Mouse (Mus musculus) cerebellum, postnatal 14 days (tissue): ENCODE results near the gene Cfap58.

ENCODE experiments used
- DNase-seq, 2 experiments: peaks; one replicate each; pipeline ENCODE4 v3.0.0; 2021; ENCODE audit warnings: mixed read lengths in 2 of 2

Cfap58 gene

DNA sequence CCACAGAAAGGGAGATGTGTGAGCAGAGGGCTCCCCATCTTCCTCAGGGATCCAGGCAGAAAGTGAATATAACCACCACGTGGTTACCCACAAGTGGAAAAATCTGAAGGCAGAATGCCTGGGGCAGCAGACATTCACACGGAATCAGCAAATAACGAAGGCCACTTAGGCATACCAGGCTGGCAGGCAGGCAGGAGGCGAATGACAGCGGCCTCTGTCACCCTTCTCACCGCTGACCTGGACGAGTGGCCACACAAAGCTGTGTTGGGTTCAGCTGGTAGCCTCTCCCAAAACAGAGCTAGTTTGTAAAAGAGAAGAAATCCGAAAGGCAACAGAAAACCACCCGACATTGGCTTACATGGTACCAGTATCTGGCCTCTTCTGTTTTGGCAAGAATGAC lies 19.5 kb upstream of the Cfap58 start:
- no peak for DNase-seq

DNA sequence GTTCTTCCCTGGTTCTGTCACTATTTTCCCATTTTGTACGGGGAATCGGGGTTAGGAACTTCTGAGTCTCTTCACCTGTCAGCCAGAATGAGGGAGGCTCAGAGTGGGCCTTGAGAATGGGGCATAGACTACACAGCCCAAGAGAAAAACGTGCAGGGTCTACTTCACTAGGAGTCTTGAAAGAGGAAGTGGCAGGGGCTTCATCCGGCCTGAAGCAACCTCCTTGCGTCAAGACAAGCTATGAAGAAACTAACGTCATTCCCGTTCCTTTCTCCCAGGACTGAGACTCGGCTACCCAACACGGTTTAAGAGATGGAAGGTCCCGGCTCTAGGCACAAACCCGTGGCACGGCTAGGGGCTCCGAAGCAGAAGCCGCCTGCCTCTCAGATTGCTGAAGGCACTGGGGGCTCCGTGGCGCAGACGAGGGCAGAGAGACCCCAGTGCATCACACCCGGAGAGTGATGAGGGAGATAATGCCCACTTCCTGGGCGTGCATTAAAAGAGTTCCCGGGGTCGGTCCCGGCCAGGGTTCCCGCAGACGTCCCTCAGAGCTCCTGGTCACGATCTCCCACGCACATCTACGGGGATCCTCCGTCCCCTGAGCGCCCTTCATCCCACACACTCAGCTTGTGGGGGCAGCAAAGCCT lies 18.9 kb upstream of the Cfap58 start:
- DNase-seq = peak in 1 of 2 experiments; percentile 17

GRCm38 (mm10) chr19:47919126-47919965 lies 18.1 kb upstream of the Cfap58 start, which contains the start of the genes Cfap43 and Itprip:
Cfap43 (minus strand) TSS chr19:47919287.
Itprip (minus strand) TSS chr19:47919299.
- DNase-seq = peak; percentile 55 to 59

DNA sequence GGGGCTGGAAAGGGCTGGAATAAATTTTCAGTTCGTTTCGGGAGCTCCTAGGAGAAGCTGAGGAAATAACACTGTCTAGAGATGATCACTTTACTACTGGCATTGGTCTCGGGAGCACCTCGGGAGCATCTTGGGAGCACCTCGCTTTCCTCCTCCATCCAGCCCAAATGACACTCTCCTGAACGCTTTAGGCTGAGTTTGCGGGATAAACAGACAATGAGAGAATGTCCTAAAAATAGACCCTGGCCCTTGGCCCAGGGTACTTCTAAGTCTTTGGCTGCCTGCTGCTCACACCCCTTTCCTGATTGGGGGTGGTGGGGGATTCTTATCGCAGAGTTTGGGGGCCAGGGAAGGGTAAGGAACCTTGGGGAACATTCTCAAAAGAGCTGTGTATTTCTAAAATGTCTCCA lies 17.5 kb upstream of the Cfap58 start:
- DNase-seq = no peak

DNA sequence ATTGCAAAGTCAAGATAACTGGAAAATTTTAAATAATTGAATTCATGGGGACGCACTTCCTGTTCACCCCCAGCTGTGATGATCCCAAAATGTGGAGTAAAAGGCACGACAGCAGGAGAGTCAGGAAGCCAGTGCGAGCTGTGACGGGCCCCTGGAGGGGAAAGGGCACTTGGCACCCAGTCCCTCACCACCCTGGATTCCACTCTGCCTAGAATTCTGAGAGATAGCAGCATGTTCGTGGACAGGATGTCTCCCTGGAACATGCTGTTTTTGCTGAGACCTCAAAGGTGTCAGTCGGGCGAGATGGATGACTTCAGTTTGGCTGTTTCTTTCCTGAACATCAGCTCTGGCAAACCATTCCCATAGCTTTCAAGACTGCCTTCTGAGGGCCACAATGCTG lies 11.7 kb upstream of the Cfap58 start:
- DNase-seq = no peak

GRCm38 (mm10) chr19:47927032-47927431 lies 10.4 kb upstream of the Cfap58 start:
- DNase-seq = no peak

GRCm38 (mm10) chr19:47929043-47929442 lies 8.4 kb upstream of the Cfap58 start:
- DNase-seq = no peak

DNA sequence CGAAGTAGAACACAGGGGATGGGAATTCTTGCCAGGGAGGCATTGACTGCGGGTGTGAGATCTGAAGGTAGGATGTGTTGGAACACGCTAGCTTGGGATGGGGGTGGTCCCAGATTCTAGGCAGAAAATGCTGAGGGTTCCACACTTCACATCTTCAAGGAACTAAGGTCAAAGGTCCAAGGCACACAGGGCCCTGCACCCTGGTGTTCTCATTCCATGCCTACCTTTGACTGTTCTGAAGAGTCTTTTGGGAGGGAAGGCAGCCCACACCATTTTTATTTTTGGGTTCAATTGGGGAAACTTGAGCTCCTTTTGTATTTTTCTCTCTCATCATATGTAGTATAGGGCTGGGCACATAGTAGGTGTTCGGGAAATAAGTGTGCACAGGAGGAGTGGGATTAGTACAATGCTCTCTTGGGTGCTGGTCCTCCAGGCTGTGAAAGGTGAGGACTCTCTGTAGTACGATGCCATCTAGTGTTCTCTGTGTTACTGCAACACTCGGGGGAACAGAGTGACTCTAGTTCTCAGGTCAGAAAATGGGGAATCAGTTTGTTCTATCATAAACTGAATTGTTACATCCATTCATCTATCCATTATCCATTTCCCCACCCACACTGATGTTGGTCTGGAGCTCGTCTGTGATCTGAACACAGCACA lies 5.4 kb upstream of the Cfap58 start:
- DNase-seq = peak; percentile 43 to 52

- no peak for DNase-seq
Measured at GRCm38 (mm10) chr19:47934146-47934545, 3.3 kb upstream of the Cfap58 start.

GRCm38 (mm10) chr19:47934636-47935238 lies 2.7 kb upstream of the Cfap58 start:
- DNase-seq = no peak

- DNase-seq = no peak
Measured at GRCm38 (mm10) chr19:47935530-47935929, 1.9 kb upstream of the Cfap58 start.

GRCm38 (mm10) chr19:47936490-47936889 lies 985 bp upstream of the Cfap58 start:
- no peak for DNase-seq

DNA sequence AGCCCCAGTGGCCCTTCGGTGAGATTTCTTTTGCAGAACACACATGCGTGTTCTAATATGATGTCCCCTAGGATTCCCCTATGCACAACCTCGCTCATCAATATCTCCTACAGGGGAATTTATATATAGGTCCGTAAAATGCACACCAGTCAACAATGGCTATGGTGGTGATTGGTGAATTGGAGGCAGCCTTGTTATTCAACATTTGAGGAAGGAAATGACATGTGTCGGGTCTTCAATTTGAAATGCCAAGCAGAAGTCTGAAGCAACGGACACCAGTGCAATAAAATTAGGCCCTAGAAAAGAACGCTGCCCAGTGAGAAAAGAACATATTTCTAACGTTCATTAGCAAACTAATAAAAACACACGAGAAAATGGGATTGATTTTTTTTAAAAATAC lies 537 bp upstream of the Cfap58 start:
- no peak for DNase-seq

DNA sequence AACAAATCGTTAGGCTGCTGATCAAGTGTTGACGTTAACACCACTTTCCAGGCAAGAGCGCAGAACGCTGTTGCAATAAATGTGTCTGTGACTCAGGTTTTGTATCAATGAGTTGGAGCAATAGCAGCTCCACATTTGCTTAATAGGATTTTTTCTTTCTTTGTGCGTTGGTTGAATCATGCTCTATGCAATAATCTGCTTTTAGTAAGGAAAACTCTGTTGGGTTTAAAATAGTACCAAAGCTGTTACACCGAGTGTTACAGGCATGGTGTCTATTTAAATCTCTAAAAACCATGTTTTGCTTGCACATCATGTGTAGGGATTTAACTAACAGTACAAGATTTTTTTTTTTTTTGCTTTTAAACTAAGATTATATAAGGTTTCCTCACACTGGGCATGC lies 1.9 kb downstream of the Cfap58 start:
- no peak for DNase-seq

DNA sequence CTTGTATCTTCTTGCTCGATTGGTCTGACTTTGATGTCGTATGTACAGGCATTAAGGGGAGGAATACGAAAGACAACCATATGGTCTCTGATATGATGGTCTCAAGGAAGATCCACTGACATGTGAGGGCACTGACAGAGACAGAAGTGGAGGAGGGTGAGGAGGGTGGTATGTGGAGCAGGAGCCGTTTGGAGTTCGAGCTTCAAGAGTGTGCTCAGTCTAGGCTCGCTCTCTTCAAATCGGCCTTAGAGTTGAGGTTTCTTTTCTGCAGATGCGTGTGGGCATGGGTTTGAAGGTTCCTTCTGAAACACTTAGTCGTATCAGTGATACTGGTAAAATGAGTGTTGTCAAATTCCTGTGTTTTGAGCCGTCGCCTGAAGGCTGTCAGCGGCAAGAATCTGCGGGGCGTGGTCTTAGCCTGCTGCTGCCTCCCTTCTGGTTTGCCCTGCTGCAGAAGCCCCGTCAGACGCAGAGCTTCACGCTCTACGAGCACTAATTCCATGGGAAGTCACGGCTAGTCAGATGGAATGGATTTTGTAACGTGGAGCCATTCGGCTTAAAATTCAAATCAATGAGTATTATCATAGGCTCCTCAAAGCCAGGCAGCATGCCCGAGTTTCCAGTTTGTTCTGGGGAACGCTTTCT lies 9.5 kb downstream of the Cfap58 start:
- DNase-seq = peak in 1 of 2 experiments; percentile 14

DNA sequence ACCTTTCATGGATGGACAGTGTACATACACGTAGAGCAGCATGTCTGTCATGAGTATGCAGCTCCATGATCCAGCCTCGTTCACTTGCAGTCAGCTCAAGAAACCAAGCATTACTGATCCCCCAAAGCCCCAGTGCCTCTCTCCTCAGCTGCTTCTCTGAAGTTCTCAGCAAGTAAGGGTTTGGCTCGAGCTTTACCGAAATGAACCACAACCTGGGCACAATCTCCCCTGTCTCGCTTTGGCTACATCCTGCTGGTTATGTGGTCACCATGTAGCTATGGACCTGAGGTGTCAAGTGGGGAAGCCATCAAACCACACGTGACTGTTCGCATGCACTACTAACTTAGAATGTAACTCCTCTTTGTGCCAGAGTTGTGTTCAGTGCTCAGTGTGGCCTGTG lies 13.5 kb downstream of the Cfap58 start:
- DNase-seq = no peak

DNA sequence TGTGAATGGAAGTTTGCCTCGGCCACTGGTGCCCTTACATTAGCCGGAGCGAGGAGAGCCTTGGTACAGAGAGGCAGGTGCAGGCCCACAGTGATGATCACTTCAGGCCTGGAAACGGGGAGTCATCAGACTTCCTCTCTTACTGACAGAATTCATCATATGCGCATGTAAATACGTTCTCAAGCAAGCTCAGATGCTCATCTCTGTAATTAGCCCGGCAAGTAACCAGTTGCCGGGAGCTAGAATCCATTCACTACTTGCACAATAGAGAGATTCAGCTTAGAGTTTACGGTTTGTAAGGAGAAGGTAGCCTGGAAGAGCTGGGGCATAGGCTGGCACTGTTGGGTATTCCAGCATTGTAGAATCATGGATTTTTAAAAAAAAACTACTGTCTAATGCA lies 15.7 kb downstream of the Cfap58 start:
- DNase-seq = no peak

DNA sequence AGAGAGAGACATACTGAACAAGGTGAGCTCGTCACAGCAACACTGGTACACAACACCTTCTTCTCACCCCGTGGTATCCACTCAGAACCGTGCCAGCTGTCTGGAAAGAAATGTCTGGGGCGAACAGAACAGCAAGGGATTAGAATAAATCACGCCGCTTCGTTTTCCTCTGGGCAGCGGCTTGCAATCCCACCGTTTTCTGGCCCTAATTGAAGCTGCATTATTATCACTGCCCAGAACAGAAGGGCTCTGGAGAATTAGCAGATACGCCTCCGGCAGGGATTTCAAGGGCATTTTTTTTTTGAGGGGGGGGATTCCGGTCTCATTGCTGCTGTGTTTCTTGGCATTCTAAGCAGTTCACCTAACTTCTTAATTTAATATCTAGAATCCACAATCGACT lies 20.7 kb downstream of the Cfap58 start:
- DNase-seq = no peak

DNA sequence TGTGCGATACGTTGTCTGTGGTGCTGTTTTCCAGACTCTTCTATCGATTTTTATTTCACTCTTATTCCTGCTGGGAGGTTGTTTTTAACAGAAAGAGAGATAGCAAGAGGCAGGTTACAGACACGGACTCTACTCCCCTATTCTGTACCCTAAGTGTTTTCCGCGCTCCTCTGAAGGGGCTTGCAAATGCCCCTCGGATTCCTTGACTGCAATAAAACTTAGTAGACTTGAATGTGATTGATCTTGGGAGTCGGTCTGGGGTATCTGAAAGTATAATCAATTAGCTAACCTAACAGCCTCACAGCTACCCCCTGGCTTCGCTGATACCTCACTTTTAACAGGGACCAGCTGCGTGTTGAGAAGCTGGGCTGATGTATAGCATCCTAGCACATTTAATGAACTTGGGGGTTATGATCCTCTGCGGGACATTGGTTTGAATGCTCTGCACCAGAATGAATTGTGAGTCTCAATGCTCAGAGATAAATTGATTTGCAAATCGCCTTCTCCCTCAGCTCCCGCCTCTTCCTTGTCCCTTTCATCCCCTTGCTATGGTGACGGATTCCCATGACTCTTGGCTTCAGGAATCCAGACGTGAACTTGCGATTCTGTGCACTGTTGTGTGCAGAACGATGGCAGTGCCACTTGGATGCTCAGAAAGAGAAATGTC lies 31.7 kb downstream of the Cfap58 start:
- no peak for DNase-seq

- DNase-seq = no peak
Measured at GRCm38 (mm10) chr19:47971066-47971465, 33.6 kb downstream of the Cfap58 start.

DNA sequence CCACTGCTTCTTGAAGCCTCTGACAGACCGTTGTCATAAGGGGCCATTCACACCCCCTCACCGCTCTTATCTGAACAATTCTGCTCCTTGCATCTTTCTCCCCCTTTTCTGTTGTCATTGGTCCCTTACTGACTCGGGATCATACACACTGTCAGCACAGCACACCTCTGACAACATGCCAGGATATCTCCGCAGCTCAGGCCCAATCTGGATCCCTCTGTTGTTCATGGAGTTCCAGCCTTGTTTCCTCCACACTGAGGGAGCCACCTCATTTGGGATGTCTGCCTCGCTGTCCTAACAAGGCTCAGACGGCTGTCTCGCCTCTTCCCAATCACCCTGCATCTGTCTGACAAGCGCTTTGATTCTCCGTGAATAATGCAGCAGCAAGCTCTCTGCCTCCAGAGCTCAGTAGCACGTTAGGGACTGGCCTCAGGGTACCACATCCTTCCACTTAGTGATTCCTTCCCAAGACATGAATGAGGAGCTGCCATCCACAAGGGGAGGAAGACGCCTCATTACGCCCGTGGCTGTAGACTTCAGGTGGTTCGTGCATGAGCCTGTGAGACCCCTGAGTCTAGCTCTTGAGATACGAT lies 40.7 kb downstream of the Cfap58 start:
- DNase-seq = no peak

- no peak for DNase-seq
Measured at GRCm38 (mm10) chr19:47979446-47979845, 42.0 kb downstream of the Cfap58 start.
